Mouse (Mus musculus): ENCODE measurements at regions not wholly inside any gene's neighbourhood (a gene's known extent, or its start where the extent isn't known, plus 50 kb on each side); places are given as distances from the start of the nearest gene placed in this dataset.

DNA sequence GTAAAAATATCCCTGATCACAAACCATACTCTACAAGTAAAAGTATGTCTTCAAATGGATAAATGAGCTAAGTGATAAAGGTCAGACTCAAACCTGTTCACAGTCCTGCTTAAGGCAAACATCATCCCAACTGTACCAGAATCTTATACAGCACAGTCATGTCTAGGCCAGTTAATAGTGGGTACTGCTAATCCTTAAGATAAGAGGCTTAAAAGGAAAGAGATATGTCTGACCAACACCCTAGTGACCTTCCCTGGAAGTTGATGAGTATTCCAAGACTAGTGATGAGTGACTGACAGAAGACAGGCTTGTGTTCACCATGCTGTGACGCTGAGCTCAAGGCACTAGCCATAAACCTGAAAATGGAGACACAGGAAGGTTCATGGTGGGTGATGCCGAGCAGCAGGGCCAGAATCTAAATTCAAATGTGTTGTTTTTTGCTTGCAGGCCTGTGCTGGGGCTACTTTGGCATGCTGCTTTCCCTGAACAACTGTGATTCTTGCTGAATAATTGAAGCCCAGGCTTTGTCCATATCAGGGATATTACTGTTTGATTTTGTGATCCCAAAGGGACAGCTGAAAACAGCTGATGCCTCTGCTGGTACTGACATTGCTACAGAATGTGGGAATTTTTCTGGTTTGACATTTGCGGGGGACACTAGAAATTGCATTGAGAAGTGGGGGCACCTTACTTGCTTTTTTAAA, 699.9 kb downstream of the 1700064H15Rik start:
- no peak for DNase-seq (ENCODE audit: low spot score in 2 of 2)

DNA sequence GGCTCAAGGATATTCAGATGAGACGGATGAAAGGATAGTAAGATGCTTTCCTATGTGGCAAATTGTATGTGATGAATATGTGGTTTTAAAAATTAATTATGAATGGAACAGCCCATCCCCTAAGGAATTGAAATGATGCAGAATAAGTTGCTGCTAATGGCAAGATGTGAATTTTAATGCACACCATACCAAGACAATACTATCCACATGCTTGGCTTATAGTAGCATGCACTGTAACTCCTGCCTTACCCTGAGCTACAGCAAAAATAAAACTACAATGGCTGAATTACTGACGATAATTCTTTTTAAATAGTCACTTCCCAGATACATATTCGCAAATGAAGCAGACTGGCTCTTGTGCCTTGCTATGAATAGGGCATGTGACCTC, 699.4 kb downstream of the 1700064H15Rik start:
- DNase-seq (ENCODE audit: low spot score in 2 of 2): no peak

DNA sequence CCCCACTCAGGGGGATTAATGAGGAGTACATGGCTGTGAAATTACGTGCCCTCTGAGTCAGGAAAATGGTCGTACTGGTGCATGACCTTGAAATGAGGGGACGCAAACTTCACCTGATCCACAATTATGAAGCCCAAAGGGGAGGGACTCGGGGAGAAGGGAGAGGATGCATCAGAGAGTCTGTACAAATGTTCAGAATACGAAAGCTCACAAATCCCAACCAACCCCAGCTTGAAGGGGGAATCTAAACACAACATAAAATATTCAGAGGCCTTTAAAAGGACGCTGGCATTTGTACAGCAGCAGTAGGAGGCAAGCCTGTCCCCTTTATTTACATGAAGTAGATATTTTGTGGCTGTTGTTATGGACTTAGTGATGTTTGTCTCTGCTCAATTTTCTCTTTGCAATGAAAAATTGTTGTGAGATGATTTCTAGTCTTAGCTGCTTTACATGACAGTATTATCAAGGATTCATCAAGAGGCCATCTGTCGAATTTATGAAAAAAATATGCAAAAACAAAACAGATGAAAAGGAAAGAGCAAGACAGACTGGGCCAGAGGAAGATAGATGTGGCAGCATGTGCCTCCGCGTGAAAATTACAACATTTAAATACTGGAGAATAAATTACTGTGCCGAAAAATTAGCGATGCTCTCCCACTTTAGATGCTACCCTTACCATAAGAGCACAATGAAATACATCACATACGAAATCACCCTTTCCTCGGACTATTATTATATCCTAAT, 695.3 kb downstream of the 1700064H15Rik start:
- DNase-seq (ENCODE audit: low spot score in 2 of 2): peak in 1 of 2 experiments; percentile 52

DNA sequence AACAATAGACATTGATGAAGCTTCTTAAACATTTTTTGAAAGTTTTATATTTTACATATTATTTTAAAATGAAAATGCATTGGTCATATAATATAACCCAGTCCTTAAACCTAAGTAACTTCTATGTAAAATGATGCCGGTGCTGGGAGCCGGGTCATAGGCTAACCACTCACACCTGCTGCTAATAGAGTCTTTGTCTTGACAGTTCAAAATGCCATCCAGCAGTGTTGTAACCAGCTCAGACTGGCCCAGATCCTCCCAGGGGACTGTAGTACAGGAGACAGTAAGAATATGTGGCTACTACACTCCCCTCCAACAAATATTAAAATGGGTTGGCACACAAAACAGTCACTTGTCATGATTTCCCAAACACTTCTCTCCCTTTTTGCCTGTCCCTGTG, 693.6 kb downstream of the 1700064H15Rik start:
- no peak for DNase-seq (ENCODE audit: low spot score in 2 of 2)

DNA sequence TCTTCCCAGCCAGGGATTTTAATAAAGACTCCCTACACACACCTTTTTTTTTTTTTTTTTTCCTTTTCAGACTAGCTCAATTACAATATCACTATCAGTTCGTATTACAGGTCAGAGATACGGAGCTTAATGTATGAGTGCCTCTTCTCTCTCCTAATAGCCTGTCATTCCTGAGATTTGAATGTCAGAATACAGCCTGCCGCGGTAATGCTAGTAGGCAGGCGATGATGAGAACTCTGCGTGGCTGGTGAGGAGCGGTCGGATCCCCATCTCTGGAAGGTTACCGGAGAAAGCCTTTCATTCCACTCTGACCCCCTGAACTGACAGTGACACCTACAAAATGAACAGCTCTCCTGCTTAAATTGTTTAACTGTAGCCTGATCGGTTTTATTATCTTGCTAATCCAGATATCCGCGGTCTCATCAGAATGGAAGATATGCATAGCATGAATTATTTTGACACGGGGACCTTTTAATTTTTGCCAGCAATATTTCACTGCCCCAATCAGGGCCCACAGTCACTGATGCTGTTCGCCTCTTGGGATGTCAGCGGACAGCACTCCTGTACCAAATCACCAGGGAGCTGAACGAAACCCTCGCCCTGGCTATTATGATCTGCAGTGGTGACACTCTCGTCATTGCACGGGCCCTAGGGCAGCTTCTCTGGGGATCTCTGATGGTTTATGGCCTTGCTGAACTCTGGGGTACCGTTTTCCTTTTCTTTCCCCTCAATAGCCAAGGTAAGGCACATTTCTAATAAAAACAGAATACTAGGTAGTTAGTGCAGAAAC, 690.9 kb downstream of the 1700064H15Rik start:
- no peak for DNase-seq (ENCODE audit: low spot score in 2 of 2)

DNA sequence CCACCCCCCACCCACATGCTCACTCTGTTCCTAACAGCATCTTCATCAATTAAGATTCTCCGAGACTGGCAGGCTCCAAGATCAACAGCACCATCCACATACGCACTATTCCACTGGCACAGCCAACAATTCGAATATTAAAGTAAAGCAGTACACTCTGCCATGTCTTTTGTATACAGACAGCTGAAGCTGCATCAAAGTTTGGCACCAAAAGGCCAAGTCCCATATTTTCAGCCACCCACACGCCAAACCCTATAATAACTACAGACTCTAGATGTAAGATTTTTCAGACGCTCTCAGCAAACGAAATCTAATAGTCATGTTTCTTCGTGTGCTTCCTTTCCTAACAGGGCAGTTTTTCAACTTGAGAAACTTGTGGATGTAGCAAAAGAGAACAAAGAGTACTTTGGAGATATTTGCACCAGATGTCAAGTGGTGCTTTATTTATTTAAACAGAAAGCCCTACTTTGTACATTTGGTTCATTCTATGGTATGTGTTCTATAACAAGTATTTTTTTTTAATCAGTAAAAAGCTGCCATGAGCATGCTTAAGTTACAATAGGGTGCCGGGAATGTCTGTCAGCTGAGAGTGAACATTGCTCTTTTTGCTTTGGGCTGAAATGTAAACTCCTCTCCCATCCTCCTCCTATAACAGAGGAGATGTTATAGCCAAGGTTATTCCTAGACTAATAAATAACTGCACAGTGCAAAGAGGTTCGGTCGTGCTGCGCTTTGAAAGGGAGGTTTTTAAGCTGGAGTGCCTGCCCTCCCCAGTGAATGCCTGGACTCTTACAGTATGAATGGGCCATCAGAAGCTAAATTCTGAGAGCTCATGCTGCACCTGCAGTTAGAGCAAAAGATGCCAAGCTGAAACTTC, 686.9 kb downstream of the 1700064H15Rik start:
- DNase-seq (ENCODE audit: low spot score in 2 of 2): peak; percentile 48 to 81

DNA sequence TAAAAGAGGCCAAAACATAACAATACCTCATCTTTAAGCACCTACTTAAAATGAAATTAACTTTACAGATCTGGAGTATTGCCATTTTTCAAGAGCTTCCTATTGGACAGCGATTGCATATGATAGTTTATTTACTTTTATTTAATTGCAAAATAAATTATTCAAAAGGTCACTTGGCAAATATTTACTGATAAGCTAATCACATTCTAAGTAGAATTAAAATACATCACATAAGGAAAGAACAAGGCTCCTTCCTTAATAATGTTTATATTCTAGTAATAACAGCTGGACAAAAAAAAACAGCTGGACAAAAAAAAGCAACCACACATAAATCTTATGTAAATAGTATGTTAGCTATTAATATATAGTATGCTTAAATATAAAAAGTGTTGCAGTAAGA, 668.1 kb downstream of the 1700064H15Rik start:
- DNase-seq (ENCODE audit: low spot score in 2 of 2): no peak

DNA sequence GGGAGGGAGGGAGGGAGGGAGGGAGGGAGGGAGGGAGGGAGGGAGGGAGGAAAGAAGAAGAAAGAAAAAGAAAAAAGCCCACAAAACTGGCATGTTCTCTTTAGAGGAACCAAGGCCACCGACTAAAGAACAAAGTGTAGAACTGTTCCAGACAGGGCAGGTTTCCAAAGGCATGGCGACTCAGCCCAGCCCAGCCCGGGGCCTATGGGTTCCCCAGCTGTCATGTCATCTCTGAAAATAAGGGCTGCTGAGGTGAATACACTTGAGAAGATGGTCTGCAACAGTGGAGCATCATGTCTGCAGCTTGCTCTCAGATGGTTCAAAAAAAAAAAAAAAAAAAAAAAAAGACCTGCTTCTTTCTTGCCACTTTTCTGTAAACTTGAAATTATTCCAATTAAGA, 639.8 kb downstream of the 1700064H15Rik start:
- DNase-seq (ENCODE audit: low spot score in 2 of 2): no peak

DNA sequence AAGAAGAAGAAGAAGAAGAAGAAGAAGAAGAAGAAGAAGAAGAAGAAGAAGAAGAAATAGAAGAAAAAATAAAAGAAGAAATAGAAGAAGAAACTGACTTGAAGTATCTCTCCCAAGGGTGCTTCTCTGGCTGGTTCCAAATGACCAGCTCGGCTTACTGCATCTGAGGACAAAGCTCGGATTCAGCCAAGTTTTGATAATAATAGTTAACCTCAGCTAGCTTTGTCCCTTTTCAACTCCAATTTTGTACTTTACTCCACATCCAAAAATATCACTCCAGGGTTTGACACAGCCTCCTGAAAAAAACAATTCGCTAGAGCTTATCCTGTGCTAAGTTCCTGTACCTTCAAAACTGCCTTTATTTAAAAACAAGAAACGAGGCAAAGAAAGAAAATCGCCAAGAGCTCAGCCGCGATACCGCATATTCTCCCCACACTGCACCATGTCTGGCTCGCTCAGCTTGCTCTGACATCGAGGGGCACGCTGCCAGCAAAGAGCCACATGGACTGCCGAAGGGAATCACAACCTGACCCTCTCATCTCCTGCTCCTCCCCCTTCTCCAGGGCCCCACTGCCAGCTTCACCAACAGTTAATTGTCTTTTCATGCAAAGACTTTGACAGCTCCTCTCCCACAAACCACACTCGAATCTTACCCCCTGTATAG, 638.8 kb downstream of the 1700064H15Rik start:
- peak; percentile 32 to 75 for DNase-seq (ENCODE audit: low spot score in 2 of 2)

DNA sequence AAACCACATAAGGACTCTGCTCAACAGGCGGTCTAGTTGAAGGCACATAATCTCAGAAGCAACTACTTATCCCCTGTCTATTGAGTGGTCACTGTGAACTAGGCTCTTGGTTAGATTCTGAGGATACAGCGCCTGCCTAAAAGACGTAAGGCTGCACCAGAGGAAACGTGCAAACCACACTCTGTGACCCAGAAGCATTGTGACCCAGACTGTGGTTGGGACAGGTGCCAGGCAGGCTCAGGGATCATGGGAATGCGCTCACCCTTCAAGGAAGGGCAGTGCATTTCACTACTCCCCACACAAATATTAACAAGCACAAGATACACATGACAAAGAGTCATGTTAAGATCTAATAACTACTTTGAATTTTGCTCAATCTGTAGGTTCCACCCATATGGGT, 628.3 kb downstream of the 1700064H15Rik start:
- DNase-seq (ENCODE audit: low spot score in 2 of 2): no peak

DNA sequence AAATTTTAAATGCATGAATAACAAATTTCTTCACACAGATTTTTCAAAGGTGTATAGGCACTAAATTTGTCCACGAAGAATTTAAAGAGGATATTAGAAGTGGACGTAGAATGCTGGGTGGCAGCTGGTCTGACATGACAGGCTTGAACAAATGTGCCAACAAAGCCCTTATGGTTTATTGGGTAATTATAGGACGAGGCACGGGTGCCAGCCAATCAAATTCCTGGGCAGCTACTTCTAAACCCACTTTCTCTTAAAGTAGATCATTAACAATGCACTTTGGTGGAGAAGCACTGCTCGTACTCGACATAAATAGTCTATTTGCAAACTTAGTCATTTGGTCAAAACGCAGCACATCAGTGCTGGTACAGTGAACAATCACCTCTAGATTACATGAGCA, 626.4 kb downstream of the 1700064H15Rik start:
- DNase-seq (ENCODE audit: low spot score in 2 of 2): peak in 1 of 2 experiments; percentile 18

DNA sequence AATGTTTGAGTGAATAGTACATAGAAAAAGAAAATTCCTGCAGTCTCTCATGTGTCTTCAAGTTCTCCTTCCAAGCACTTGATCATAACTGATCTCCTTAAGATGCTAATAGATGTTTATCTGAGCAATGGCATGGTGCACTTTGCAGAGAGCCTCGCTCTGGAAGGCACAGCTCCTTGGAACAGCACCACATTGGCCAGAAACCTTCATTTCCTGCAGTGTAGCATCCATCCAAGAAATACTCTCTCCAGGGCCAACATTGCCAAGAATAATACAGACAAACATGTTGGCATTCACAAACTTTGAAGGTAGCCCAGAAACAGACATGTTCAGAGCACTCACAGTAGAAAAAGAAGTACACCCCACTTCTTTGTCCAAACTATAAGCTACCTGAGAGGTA, 623.7 kb downstream of the 1700064H15Rik start:
- DNase-seq (ENCODE audit: low spot score in 2 of 2): peak in 1 of 2 experiments; percentile 24

DNA sequence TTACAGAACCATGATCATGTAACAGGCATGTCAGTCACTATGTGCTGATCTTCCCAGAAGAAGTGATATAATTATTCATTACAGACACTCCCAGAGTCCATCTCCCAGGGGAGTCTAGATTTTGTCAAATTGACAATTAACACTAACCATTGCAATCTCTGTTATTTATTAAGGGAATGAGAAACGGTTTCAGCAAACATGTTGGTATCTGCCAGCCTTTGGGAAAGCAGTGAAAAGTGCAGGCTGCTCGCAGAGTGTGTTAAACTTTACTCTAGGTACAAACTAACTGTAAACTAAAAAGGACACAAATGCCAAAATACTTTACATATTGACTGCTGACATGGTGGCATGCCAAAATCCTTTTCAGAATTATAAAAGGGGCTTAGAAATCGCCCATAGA, 583.9 kb downstream of the 1700064H15Rik start:
- DNase-seq (ENCODE audit: low spot score in 2 of 2): no peak

DNA sequence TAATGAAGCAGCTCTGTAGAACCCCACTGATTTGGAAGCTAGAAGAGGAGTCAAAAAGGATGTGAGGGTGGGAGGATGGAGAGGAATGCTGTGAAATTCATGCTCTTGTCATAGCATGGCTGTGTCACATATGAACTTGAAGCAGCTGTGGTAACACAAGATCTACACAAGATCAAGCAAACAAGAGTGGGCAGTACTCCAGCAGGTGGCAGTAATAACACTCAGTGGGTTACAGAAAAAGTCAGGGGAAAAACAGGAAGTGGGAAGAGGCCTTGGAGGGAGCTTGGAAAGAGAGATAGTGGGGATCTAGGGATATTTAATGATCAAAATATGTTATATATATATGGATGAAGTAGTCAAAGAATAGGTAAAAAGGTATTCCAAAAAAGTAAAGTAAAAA, 582.5 kb downstream of the 1700064H15Rik start:
- DNase-seq (ENCODE audit: low spot score in 2 of 2): no peak

DNA sequence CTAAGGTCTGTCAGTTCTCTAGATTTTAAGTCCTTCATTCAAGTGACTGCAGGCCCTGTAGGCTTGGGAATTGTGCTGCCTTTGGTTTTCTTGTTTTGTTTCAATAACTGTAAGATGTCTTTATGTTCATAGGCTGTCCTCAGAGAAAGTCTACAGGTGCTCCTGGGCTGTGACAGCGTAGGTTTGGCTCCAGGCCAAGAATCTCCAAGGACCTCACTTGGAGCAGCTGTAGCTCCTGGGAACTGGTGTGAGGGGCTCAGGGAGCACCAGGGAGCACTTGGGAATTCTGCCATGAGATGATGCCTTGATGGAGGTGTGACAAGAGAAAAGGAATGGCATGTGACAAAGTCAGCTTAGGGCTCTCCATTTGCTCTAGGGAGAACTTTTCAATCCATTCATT, 581.9 kb downstream of the 1700064H15Rik start:
- no peak for DNase-seq (ENCODE audit: low spot score in 2 of 2)

DNA sequence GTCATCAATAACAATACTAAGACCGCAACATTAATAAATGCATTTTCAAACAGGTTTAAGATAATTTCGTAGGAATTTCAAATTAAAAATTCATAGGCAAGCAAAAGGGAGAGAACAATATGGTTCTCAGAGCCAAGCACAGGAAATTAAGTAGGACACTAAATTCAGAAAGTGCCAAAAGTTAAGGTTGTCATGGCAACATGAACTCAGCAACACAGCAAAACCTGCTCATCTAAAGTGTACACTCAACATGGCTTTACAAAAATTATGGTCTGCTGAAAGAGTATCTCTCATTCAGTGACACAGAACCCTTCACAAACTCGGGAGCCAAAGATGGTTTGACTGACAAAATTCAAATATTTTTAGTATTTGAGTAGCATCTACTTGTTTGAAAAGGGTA, 572.5 kb downstream of the 1700064H15Rik start:
- DNase-seq (ENCODE audit: low spot score in 2 of 2): peak in 1 of 2 experiments; percentile 76

DNA sequence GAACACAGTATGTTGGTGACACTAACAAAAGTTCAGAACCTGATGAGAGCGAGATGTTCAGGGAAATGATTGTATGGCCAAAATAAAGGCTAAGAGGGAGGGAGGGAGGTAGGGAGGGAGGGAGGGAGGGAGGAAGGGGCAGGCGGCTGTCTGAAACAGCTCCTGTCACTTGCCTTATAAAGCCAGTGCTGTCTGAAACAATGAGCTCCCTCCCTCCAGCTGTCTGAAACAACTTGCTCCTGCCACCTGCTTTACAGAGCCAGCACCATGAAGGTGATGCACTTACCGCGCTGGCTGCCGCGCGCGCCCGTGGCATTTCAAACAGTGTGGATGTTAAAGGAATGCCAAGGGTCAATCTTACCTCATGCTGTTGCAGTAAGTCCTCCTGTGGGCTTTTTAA, 571.9 kb downstream of the 1700064H15Rik start:
- DNase-seq (ENCODE audit: low spot score in 2 of 2): no peak

DNA sequence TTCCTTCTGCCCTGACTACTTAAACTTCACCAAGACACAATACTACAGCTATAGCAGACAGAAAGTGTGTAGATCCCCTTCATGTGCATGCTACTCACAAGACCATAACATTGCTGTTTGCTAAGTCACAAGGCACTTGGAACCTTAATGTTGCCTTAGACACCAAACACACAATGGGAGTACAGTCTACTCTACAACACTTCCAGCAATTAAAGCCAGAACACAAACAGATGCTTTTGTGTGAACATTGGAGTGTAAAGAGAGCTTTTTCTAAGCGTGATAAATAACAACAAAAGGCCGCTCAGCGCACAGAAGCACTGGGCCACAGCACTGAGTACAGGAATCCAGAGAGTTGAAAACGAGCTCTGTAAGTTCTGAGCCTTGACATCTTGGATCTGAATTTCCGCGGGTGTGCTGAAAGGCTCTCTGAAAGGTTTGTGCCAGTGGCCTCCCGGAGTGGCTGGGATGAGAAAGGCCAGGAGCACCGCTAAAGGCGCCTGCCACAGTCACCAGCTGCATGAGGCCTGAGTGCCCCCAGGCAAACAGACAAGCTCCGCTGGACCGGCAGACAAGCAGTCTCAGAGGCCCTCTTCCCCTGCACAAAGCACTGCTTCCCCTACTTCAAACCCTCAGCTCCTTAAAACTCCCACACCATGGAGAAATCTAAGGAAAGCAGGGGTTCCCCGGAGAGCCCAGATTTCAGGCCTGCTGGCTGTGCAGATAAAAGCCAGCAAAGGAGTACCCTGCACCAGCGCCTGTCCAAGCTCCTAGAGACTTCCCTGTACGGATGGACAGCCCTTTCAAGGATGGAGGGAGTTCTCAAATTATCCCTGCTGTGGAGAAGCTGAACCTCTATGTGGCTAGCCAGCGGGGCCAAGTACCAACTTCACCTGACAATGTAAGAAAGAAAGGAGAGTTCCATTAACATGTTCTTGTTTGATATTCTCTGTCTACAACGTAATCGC, 568.3 kb downstream of the 1700064H15Rik start:
- peak in 1 of 2 experiments; percentile 19 for DNase-seq (ENCODE audit: low spot score in 2 of 2)

Measured in layer of hippocampus, postnatal 14 days (tissue).